ENCODE assay signal across 29 mouse cellular contexts in the genomic region with DNA sequence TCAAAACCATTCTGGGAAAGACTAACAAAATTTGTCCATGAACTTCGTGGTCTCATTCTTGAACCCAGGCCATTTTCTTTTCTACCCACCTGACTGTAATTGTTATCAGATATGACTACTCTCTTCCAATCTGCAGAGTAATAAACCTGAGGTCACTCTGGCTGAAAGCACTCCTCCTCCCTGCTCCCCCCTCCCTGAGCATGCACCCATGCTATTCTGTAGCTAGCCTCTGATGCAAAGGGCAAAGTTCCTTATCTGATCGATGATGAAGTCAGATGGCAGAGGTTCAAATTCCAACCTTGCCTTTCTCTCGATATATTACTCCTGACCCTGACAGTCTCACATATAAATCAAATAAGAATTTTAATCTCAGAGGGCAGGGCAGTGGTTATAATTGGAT. TPM values are rescaled to one million over a fixed set of nuclear protein-coding genes. Genes with fewer than 3 reads are reported as not detected.
DNase-seq lines count a peak whose midpoint lies in the region; ATAC-seq and TF ChIP-seq lines count a peak whose summit lies in the region.
"Had no signal": no experiment of that assay in that cellular context is flagged by ENCODE, and none has a peak within 500 bp of the region (broad histone marks: within the 10 kb centered on the region; RNA-seq: fewer than 3 reads in every experiment).

No protein-coding gene starts in this region.

- no peaks in the 10 kb centered on the region for H3K36me3 ChIP-seq in intestine, postnatal 0 days (ENCODE audit: control insufficient read depth, insufficient read depth)
- H3K36me3 ChIP-seq in liver, embryonic 13.5 days: no peaks in the 10 kb centered on the region
- H3K36me3 ChIP-seq in midbrain, postnatal 0 days (ENCODE audit: insufficient read depth, low read length): no peaks in the 10 kb centered on the region
- H3K36me3 ChIP-seq in thymus, adult 2 months (ENCODE audit: control insufficient read depth, insufficient read depth, low read length): no peaks in the 10 kb centered on the region
- H3K36me3 ChIP-seq: embryonic facial prominence, embryonic 12.5 days; heart, embryonic 12.5 days; hindbrain, embryonic 15.5 days; midbrain, embryonic 15.5 days had no signal

- peak overlapping the region; percentile 0; the same call in 1 of the 2 replicates for H3K27ac ChIP-seq in intestine, postnatal 0 days (ENCODE audit: low read depth, low read length)
- no peak overlapping the region for H3K27ac ChIP-seq in liver, embryonic 13.5 days
- no peak overlapping the region for H3K27ac ChIP-seq in midbrain, postnatal 0 days (ENCODE audit: low read depth, low read length)
- H3K27ac ChIP-seq in thymus, adult 2 months (ENCODE audit: control insufficient read depth, insufficient read depth, low read length): no peak overlapping the region
- H3K27ac ChIP-seq: embryonic facial prominence, embryonic 12.5 days; heart, adult 2 months; hindbrain, embryonic 15.5 days; kidney, postnatal 0 days; midbrain, embryonic 15.5 days had no signal

- H3K4me2 ChIP-seq in intestine, postnatal 0 days (replicated peaks; ENCODE audit: low read depth): no peak overlapping the region
- H3K4me2 ChIP-seq in liver, embryonic 13.5 days: no peak overlapping the region
- no peak overlapping the region for H3K4me2 ChIP-seq in midbrain, postnatal 0 days (ENCODE audit: low read depth, low read length, poor library complexity, severe bottlenecking)
- H3K4me2 ChIP-seq: embryonic facial prominence, embryonic 12.5 days; heart, embryonic 12.5 days; hindbrain, embryonic 15.5 days; midbrain, embryonic 15.5 days had no signal

- no peak overlapping the region for H3K9ac ChIP-seq in intestine, postnatal 0 days (ENCODE audit: low read depth, low read length)
- no peak overlapping the region for H3K9ac ChIP-seq in liver, embryonic 13.5 days
- no peak overlapping the region for H3K9ac ChIP-seq in midbrain, postnatal 0 days (replicated peaks; ENCODE audit: low read length, poor library complexity, severe bottlenecking)
- H3K9ac ChIP-seq: embryonic facial prominence, embryonic 12.5 days; heart, embryonic 12.5 days; hindbrain, embryonic 15.5 days; midbrain, embryonic 15.5 days had no signal

- no peak overlapping the region for H3K4me3 ChIP-seq in intestine, postnatal 0 days (ENCODE audit: low read depth, low read length)
- no peak overlapping the region for H3K4me3 ChIP-seq in liver, embryonic 13.5 days (replicated peaks)
- H3K4me3 ChIP-seq in midbrain, postnatal 0 days (ENCODE audit: low read depth, low read length): no peak overlapping the region
- H3K4me3 ChIP-seq in thymus, adult 2 months (ENCODE audit: control insufficient read depth, insufficient read depth, low read length): no peak overlapping the region
- H3K4me3 ChIP-seq: embryonic facial prominence, embryonic 12.5 days; heart, adult 2 months; heart, embryonic 12.5 days; hindbrain, embryonic 15.5 days; midbrain, embryonic 15.5 days had no signal

- peak; percentile 51 to 87 for DNase-seq in adrenal gland, adult (ENCODE audit: inconsistent age in 2 of 2, low spot score in 1 of 2)
- DNase-seq in adrenal gland, postnatal 4 days (ENCODE audit: low spot score in 2 of 2): no peak
- no peak for DNase-seq in liver, embryonic 13.5 days
- DNase-seq in gastrocnemius, postnatal 10 days: no peak
- no peak for DNase-seq in midbrain, postnatal 0 days (ENCODE audit: low spot score)
- DNase-seq in thymus, adult 2 months: no peak
- DNase-seq: cerebellum, adult 11-12 months; cerebellum, adult 9-11 months; embryo, embryonic 11 days; heart, adult 2 months; heart, postnatal 4 days; kidney, adult 8-10 months; layer of hippocampus, adult 9-11 months; lung, adult 18-20 months; lung, postnatal 4 days; right cerebral cortex, adult 18-20 months; thymus, adult 18-20 months; thymus, postnatal 36 days had no signal

- no peak for TF ChIP-seq POLR2A in thymus, adult 2 months (IDR thresholded peaks at IDR 0.05; ENCODE audit: control insufficient read depth, extremely low read depth, insufficient read depth, low read length, poor library complexity)

- H3K4me1 ChIP-seq in intestine, postnatal 0 days (replicated peaks; ENCODE audit: control insufficient read depth, insufficient read depth, low read length): 0 out of 2 replicates have a peak, but pooled peaks cover 5% of the 10 kb centered on the region
- peaks cover 21% of the 10 kb centered on the region for H3K4me1 ChIP-seq in liver, embryonic 13.5 days (replicated peaks)
- H3K4me1 ChIP-seq in midbrain, postnatal 0 days (ENCODE audit: insufficient read depth, low read length): no peaks in the 10 kb centered on the region
- H3K4me1 ChIP-seq in thymus, adult 2 months (replicated peaks; ENCODE audit: control insufficient read depth, insufficient read depth, low read length): peaks cover 4% of the 10 kb centered on the region

- TF ChIP-seq CTCF in intestine, postnatal 0 days (IDR thresholded peaks at IDR 0.05; ENCODE audit: low read depth): no peak
- no peak for TF ChIP-seq CTCF in midbrain, postnatal 0 days (IDR thresholded peaks at IDR 0.05)
- no peak for TF ChIP-seq CTCF in thymus, adult 2 months (IDR thresholded peaks at IDR 0.05; ENCODE audit: borderline replicate concordance, control insufficient read depth, extremely low read depth, insufficient read depth, low read length, poor library complexity)

- ATAC-seq in intestine, postnatal 0 days: peak; percentile 87
- peak; percentile 56 for ATAC-seq in liver, embryonic 13.5 days (ENCODE audit: low read depth)
- no peak for ATAC-seq in midbrain, postnatal 0 days (ENCODE audit: low FRiP score)
- ATAC-seq in megakaryocyte, adult 5-6 weeks (ENCODE audit: poor library complexity, severe bottlenecking): no peak
- ATAC-seq: forebrain, embryonic 14.5 days; inflammation-experienced regulatory T-cells, adult 6 months; lung, postnatal 0 days; midbrain, embryonic 15.5 days had no signal

- H3K9me3 ChIP-seq in intestine, postnatal 0 days (ENCODE audit: control insufficient read depth): no peaks in the 10 kb centered on the region
- H3K9me3 ChIP-seq in liver, embryonic 13.5 days (replicated peaks): no peaks in the 10 kb centered on the region
- no peaks in the 10 kb centered on the region for H3K9me3 ChIP-seq in midbrain, postnatal 0 days (ENCODE audit: low read length)
- H3K9me3 ChIP-seq: embryonic facial prominence, embryonic 12.5 days; heart, embryonic 12.5 days; hindbrain, embryonic 15.5 days; midbrain, embryonic 15.5 days had no signal

- no peaks in the 10 kb centered on the region for H3K27me3 ChIP-seq in intestine, postnatal 0 days (replicated peaks; ENCODE audit: control insufficient read depth, insufficient read depth, low read length)
- no peaks in the 10 kb centered on the region for H3K27me3 ChIP-seq in liver, embryonic 13.5 days
- H3K27me3 ChIP-seq in midbrain, postnatal 0 days (ENCODE audit: insufficient read depth, low read length): no peaks in the 10 kb centered on the region
- no peaks in the 10 kb centered on the region for H3K27me3 ChIP-seq in thymus, adult 2 months (ENCODE audit: control insufficient read depth, insufficient read depth, low read length)
- H3K27me3 ChIP-seq: CH12.LX; embryonic facial prominence, embryonic 12.5 days; heart, embryonic 12.5 days; hindbrain, embryonic 15.5 days; midbrain, embryonic 15.5 days had no signal

- 37% methylated on average over 3 of the region's 3 CpGs for WGBS in intestine, postnatal 0 days
- WGBS in liver, embryonic 13.5 days (ENCODE audit: insufficient replicate concordance): 56% methylated on average over 3 of the region's 3 CpGs
- 93% methylated on average over 3 of the region's 3 CpGs for whole genome bisulfite sequencing in midbrain, postnatal 0 days
- 84% methylated on average over 3 of the region's 3 CpGs for WGBS in thymus, adult 2 months

RNA-seq across cellular contexts. Expression of gene Cxadr, which starts 33.1 kb away (rescaled TPM):
- total RNA-seq in adrenal gland, postnatal 4 days (2021): 10 to 100 TPM; 16.8 to 18.4 TPM
- polyA plus RNA-seq in intestine, postnatal 0 days (2015; fragmentation: Nextera tagmentation; extraction: Ambion mirVana): 55.9 and 56.0 TPM in 2 replicates
- 12.0 and 17.7 TPM in 2 replicates for polyA plus RNA-seq in liver, embryonic 13.5 days (2015; fragmentation: Nextera tagmentation; extraction: Ambion mirVana)
- 1 to 10 TPM; 1.3 to 1.5 TPM for total RNA-seq in gastrocnemius, postnatal 10 days (2021)
- total RNA-seq in midbrain, postnatal 0 days (2014; rRNA removed): 346 and 458 TPM in 2 replicates
- polyA plus RNA-seq in midbrain, postnatal 0 days (2015; fragmentation: Nextera tagmentation; extraction: Ambion mirVana): 167 and 178 TPM in 2 replicates
- polyA plus RNA-seq in thymus, adult 2 months (2012; rRNA removed): 2.8 and 4.5 TPM in 2 replicates
- total RNA-seq in megakaryocyte, adult 5-6 weeks (2015): not detected in 2 replicates
- 0.07 and 0.20 TPM in 2 replicates for total RNA-seq in megakaryocyte, adult 5-6 weeks (2017)
- total RNA-seq: CH12.LX had no signal

Comparison
In these comparisons a context has a peak if more than half of its experiments do, and no peak if none do; other contexts are left out.
1. DNase-seq: peak in adrenal gland, adult (2 of 2); none in adrenal gland, postnatal 4 days (0 of 2), liver, embryonic 13.5 days (single experiment), gastrocnemius, postnatal 10 days (single experiment), midbrain, postnatal 0 days (single experiment) and thymus, adult 2 months (single experiment).
2. ATAC-seq: peak in intestine, postnatal 0 days (single experiment) and liver, embryonic 13.5 days (single experiment); none in midbrain, postnatal 0 days (single experiment) and megakaryocyte, adult 5-6 weeks (single experiment).
3. RNA of gene Cxadr, which starts 33.1 kb away (total RNA-seq): 346 to 458 TPM in midbrain, postnatal 0 days; 16.8 to 18.4 TPM in adrenal gland, postnatal 4 days, 1.3 to 1.5 TPM in gastrocnemius, postnatal 10 days and 0.07 to 0.20 TPM in megakaryocyte, adult 5-6 weeks; every median in the first group is over 10 times any median in the second.